8 mouse cellular contexts compared by ENCODE assay signal in the genomic region with DNA sequence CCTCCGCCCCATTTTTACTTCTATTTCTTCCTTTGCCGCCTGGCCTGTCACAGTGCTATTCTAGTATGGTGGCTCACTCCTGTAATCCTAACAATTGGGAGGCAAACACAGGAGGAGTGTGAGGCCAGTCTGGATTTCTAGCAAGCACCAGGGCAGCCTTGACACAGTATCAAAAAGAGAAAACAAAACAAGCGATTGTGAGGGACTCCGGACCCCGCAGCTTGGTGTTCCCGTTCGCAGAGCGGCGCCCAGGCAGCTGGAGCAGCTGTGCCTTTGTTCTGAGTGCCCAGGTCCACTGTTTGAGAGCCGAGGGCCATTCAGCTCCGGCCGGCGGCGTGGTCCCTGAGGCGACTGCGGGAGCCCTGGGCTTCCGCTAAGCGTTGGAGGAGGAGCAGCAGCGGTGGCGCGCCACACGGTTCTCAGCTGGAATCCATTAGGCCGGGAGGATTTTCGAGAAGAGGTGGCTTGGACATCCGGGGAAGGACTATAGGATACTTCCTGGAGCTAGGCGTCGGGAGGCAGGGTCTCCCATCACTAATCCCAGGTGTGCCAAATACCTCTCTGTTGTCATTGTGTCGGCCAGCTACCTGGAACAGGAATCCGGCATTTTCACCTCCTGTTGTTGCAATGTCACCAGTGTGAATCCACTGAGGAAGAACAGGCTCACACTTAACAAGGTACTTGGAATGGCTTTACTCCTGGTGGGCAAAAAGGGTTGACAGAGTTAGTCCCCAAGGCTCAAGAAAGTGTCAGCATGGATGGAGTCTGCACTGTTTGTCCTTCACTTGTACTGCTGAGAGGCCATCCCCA. TPM values are rescaled to one million over a fixed set of nuclear protein-coding genes. Genes with fewer than 3 reads are reported as not detected.
DNase-seq lines count a peak whose midpoint lies in the region; ATAC-seq and TF ChIP-seq lines count a peak whose summit lies in the region.

Gene Srrm2 (plus strand): TSS at position 264 of the 810 bp plus-strand sequence.

- peak; percentile 30 for ATAC-seq in neural tube, embryonic 13.5 days (ENCODE audit: low read depth)

- 0 out of 2 replicates have a peak, but pooled peaks cover 10% of the 10 kb centered on the region for H3K36me3 ChIP-seq in neural tube, embryonic 13.5 days

- H3K27me3 ChIP-seq in neural tube, embryonic 13.5 days: no peaks in the 10 kb centered on the region

- WGBS in neural tube, embryonic 13.5 days: 3% methylated on average over 29 of the region's 29 CpGs

- peak within 1 kb of the TSS; percentile 89 for H3K9ac ChIP-seq in neural tube, embryonic 13.5 days

- no peaks in the 10 kb centered on the region for H3K9me3 ChIP-seq in neural tube, embryonic 13.5 days

- peak within 1 kb of the TSS; percentile 67 for H3K4me3 ChIP-seq in layer of hippocampus, adult 2 months
- H3K4me3 ChIP-seq in neural tube, embryonic 13.5 days: peak within 1 kb of the TSS; percentile 47

- H3K4me2 ChIP-seq in neural tube, embryonic 13.5 days: peak within 1 kb of the TSS; percentile 76

- no peak for TF ChIP-seq CTCF in layer of hippocampus, adult 2 months (conservative IDR thresholded peaks at IDR 0.05)

- peak; percentile 73 for DNase-seq in MN1 (ENCODE audit: low spot score)
- peak; percentile 68 to 71 for DNase-seq in cerebellum, postnatal 10 days
- DNase-seq in frontal cortex, adult 2 months (ENCODE audit: extremely low spot score in 1 of 2, low spot score in 1 of 2): peak in 1 of 2 experiments; percentile 54
- peak; percentile 72 for DNase-seq in heart, postnatal 4 days
- peak; percentile 31 to 46 for DNase-seq in layer of hippocampus, adult 2 months (ENCODE audit: low spot score in 2 of 2)
- DNase-seq in lung, adult 18-20 months: peak; percentile 58 to 63
- DNase-seq in thymus, postnatal 14 days: peak; percentile 52

- peak within 1 kb of the TSS; percentile 96 for H3K27ac ChIP-seq in layer of hippocampus, adult 2 months
- peak within 1 kb of the TSS; percentile 97 for H3K27ac ChIP-seq in neural tube, embryonic 13.5 days (replicated peaks)

- peaks cover 42% of the 10 kb centered on the region for H3K4me1 ChIP-seq in neural tube, embryonic 13.5 days (replicated peaks)

RNA-seq across cellular contexts. Expression of gene Srrm2, which starts in this region (rescaled TPM):
- 732 and 866 TPM in 2 replicates for polyA plus RNA-seq in frontal cortex, adult 2 months (2012; rRNA removed)
- 100 to 1,000 TPM; 275 to 287 TPM for total RNA-seq in heart, postnatal 4 days (2021)
- 100 to 1,000 TPM; 613 to 663 TPM for total RNA-seq in layer of hippocampus, adult 2 months (2021)
- 535 and 581 TPM in 2 replicates for polyA plus RNA-seq in neural tube, embryonic 13.5 days (2015; fragmentation: Nextera tagmentation; extraction: Ambion mirVana)
